Mouse (Mus musculus) cortical plate, adult 2 months (tissue): ENCODE data around the gene Zfp78.

ENCODE experiments used
- CTCF ChIP-seq: fragments of 200-500 bp; IDR thresholded peaks from 2 replicates; pipeline ENCODE4 v1.5.1; 2011; ENCODE audit warnings: mild to moderate bottlenecking, control low read depth, low read length; ENCODE audit not compliant: insufficient read depth; ENCODE audit errors: extremely low read depth
- POLR2A ChIP-seq: fragments of 200-500 bp; IDR thresholded peaks from 2 replicates; pipeline ENCODE4 v1.6.1; 2011; ENCODE audit warnings: mild to moderate bottlenecking, low read length, control low read depth; ENCODE audit not compliant: insufficient read depth; ENCODE audit errors: extremely low read depth

- TF ChIP-seq POLR2A (no peak), CTCF (no peak)
These were observed 51.8 kb downstream of the Zfp78 start for GRCm38 (mm10) chr7:6414626-6415441.
